Mouse (Mus musculus): ENCODE measurements around the gene Foxd3.
"Not testable (repeated sequence)": the region's sequence is repeated elsewhere in the genome, so short reads cannot be mapped to it uniquely, and the experiment has no call there.

Gene Foxd3

GRCm38 (mm10) chr4:99655937-99656604, at the start of gene Foxd3:
TSS of gene Foxd3 (plus strand) at chr4:99656299.
- no peak for DNase-seq

- no peak for DNase-seq
Measured at GRCm38 (mm10) chr4:99612156-99612555, 43.9 kb upstream of the Foxd3 start.

DNA sequence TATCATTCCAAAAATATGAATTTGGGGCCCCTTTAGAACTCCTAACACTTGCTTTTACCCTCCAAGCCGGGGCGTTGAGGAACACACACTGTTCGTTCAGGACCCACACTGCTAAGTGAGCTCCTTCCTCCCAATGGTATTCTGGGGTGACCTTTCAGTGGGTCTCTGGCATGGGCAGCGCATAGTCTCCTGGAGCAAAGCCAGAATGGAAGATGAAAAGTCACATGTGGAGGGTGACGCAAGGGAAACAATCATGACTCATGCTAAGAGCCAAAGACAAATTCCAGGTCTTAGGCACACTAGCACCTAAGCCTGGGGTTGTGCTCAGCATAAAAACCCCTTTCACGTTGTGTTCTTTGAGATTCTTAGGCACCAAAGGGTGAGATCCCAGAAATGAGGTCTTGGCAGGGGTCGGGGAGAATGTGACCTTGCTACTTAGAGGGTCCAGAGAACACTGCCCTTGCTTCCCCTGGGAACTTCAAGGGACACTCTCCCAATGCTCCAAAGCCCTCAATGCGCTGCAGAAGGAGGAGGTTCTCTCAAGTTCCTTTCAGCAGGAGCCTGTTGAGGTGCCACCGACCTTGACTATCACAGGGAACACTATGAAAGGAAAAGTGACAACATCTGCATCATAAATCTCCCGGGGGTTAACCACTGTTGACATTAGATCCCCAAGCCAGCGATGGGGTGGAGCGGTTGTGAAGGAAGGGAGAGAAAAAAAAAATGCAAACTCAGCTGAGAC, 43.3 kb upstream of the Foxd3 start:
- DNase-seq = no peak

- DNase-seq = no peak
Measured at GRCm38 (mm10) chr4:99626047-99626844, 29.9 kb upstream of the Foxd3 start.

GRCm38 (mm10) chr4:99627057-99627456, 29.0 kb upstream of the Foxd3 start:
- DNase-seq = no peak

DNA sequence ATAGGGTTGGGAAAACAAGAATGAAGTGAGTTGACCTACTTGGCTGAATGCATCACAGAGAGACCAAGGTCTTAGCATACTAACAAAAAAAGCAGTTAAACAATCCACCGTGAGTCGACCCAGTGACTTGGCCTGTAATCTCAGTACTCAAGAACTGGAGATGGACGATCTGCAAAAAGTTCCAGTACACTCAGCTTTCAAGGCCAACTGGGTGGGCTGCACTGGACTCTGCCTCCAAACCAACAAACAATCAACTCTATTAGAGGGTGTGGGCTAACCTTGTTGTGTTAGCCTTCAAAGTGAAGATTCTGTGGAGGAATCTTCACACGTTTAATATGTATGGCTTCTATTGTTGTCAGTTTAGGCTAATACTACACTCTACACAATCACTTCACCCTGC, 20.1 kb upstream of the Foxd3 start:
- DNase-seq = no peak

DNA sequence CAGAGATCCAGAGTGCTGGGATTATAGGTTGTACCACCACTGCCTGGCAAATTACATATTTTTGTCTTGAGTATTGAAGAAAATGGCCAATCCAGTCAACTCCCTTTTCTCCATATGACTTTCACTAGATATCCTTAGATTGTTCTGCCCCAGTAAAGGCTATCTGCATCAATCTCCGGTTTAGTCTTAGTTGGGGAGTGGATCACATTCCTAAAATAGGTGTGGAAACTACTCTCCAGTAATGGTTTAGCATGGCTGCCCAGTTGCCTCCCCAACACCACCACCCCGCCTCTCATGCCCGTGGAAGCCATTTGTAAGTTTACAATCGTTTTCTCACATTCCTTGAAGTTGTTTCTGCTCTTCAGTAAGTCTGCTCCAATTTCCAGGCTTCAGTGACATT, 19.4 kb upstream of the Foxd3 start:
- DNase-seq = no peak

DNA sequence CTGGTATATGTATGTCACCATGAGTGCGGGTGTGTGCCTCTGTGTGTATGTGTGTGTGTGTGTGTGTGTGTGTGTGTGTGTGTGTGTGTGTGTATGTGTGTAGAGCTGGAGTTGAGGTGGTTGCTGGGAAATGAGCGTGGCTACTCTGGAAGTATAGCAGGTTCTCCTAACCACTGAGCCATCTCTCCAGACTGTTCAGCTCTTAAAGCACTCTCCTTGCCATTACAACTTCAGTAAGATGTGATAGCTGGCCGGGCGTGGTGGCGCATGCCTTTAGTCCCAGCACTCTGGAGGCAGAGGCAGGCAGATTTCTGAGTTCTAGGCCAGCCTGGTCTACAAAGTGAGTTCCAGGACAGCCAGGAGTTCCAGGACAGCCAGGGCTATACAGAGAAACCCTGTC, 15.5 kb upstream of the Foxd3 start:
- DNase-seq = not testable (repeated sequence)

- no peak for DNase-seq
Measured at GRCm38 (mm10) chr4:99641920-99642319, 14.2 kb upstream of the Foxd3 start.

GRCm38 (mm10) chr4:99645560-99645959, 10.5 kb upstream of the Foxd3 start:
- no peak for DNase-seq

DNA sequence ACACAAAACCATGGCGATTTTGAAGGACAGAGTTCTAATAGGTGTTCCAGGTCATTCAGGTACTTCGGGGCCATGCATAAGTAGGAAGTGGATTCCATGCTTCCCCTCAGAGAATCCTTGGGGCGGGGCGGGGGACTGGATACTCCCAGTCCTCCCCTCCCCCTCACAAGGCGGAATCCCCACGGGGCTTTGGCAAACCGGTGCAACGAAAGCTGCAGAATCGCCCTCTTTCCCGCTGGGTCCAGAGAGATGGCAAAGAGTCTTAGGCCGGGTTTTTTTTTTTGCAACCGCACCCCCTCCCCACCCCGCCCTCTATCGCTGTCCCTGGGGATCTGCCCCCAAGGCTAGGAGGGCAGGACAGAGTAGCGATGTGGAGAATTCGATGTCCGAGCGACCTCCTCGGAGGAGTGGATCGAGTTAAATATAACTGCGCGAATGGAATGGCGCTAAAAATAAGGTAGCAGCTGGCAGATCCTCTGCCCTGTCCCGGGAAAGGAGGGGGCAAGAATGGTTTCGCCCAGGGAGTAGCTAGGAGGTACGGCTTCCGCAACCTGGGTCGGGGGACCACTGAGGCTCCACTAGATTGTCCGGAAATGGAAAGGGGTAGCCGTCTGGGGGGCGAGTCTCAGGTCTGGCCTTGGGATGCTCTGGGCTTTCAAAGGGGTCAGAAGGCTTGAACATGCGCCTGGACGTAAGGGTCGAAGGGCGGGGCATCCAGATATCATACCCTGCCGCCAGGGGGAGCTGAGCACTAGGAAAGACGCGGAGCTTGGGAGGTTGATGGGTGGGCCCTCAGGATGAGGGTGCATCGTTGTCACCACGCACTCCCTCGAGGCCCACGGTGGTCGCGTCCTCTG, 5.8 kb upstream of the Foxd3 start:
- no peak for DNase-seq

DNA sequence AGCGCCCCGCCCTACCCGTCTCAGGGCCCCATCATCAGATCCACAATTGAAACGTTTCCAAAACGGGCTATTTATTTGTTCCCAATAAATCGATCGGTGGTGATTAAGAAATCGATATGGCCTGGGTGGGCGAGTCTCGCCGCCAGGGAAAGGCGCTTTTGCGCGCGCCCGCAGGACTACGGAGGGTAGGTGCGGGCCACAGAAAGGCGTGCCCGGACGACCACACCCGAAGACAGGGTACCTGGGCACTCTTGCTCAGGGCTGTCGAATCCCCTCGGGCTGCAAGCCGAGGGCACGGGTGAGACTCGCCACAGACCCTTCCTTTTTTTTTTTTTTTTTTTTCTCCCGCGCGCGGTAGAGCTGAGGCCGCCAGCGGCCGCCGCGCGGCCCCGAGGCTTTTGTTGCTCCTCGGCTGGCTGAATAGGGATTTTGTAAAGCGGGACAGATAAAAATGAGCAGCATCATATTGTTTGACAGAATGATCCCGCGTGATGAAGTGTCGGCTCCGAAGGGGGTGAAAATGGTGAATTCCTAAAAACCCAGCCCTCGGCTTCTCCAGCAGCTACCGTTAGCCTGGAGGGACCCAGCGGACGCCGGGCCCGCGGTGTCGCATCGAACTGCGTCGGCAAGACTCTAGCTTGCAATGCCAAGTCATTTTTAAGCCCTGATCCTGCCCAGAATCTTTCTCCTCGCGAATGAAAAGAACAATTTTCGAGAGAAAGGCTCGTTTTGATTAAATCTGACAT, 5.0 kb upstream of the Foxd3 start:
- no peak for DNase-seq

- no peak for DNase-seq
Measured at GRCm38 (mm10) chr4:99651823-99652450, 4.2 kb upstream of the Foxd3 start.

- no peak for DNase-seq
Measured at GRCm38 (mm10) chr4:99652576-99653210, 3.4 kb upstream of the Foxd3 start.

GRCm38 (mm10) chr4:99653216-99653607, 2.9 kb upstream of the Foxd3 start:
- no peak for DNase-seq

- no peak for DNase-seq
Measured at GRCm38 (mm10) chr4:99653608-99654221, 2.4 kb upstream of the Foxd3 start.

DNA sequence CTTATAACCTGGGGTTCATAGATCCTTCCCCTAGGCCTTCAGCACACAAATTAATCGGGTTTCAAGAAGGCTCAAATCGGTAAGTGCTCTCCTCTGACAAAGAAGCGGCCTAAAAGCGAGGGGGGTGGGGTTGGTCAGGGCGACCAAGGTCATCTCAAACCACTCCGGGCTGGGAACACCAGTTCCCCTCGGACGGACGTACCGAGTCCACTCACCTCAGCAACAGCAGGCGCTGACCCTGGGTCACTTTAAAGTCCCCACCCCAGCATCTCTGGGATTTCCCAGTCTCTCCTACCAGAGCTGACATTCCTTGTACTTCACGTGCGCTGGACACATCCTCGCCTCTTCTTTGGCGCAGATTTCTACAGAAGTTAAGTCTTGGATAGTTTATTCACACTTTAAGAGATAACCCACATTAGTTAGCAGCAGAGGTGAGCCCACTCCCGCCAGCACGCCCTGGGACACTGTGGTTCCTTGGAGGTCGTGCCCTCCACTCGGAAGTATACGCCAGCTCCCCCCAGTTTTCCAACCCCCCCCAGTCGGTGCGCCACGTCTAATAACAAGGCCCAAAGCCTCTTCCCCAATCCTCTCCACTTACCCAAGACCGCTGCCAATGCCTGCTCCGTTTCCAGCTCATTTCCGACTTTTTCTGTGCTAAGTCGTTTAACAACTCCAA, 1.3 kb upstream of the Foxd3 start:
- no peak for DNase-seq

GRCm38 (mm10) chr4:99656605-99657429, 718 bp downstream of the Foxd3 start:
- no peak for DNase-seq

DNA sequence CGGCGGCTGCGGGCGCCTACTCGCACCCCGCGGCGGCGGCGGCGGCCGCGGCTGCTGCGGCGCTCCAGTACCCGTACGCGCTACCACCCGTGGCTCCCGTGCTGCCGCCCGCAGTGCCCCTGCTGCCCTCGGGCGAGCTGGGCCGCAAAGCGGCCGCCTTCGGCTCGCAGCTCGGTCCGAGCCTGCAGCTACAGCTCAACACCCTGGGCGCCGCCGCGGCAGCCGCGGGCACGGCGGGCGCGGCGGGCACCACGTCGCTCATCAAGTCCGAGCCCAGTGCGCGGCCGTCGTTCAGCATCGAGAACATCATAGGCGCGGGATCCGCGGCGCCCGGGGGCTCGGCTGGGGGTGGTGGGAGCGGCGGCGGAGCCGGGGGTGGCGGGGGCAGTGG, 1.3 kb downstream of the Foxd3 start:
- no peak for DNase-seq
